Mouse (Mus musculus): ENCODE data around the gene Gm20388. TPM values are rescaled to one million over a fixed set of nuclear protein-coding genes. Genes with fewer than 3 reads are reported as not detected.
A peak's percentile ranks its signal among the peaks of the same experiment; 100 is the strongest.

Gene Gm20388
- polyA plus RNA-seq, 1 experiment from 2014 or later: 5.5 TPM

DNA sequence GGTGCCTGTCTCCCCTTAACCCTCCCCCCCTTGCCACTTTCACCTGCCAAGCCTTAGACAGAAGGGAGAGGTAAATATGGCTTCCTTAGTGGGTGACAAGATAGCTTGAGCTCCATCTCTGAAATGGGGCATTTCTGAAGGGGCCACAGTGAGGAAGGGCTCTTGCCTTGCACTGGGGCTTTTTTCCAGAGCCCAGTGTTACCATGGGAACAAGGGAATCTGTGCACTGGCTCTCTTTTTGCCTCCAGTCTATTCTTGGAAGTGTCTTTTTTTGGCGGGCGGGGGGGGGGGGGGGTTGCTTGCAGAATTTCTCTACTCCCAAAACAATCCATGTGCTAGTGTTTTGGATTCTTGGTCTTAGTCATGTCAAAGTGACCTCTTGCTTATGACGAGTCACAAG, 2104.0 kb downstream of the Gm20388 start:
- H3K4me1 ChIP-seq: peaks cover 3% of the 10 kb centered on the region; the same call in 1 of the 2 replicates
- H3K9me3 ChIP-seq: no peaks in the 10 kb centered on the region
- 79% methylated on average over 3 of the region's 3 CpGs for WGBS
- DNase-seq (ENCODE audit: extremely low spot score, low spot score): no peak
- H3K27me3 ChIP-seq (ENCODE audit: poor library complexity, severe bottlenecking): no peaks in the 10 kb centered on the region
- H3K27ac ChIP-seq: no peak overlapping the region
- H3K36me3 ChIP-seq (replicated peaks): peaks cover 88% of the 10 kb centered on the region
- H3K4me3 ChIP-seq: no peak overlapping the region

DNA sequence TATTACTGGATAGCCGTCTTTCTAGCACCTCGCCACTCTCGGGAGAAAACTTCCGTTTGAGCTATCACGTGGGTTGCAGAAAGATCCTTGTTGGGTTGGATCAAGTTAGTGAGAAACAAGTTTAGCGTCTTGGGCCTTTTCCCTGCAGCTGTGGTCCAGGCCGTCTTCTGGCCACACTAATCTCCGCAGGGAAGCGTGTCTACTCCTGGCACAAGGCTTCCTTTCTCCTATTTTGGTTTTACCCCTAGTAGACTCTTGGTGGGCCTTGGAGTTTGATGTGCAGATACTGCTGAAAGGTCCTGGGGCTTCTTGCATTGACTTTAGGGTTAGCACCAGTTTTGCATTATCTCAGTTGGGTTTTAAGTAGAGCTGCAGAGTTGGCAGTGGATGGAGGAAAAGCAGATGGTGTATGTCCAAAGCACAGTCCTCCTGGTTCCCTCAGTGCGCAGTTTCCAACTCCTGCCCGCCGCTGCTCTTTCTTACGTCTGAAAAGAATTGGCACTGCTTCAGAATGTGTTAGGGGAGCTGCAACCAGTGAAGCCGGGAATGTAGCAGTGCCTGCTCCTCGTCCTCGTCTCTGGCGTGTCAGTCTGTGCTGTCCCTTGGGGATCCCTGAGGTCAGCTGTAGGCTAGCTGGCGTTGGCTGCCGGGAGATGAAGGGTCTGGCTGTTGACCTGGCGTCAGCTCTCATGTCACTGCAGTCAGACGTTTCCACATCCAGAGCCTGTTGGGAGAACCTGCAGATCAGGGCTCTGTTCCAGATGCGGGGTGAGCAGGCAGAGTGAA, 2107.6 kb downstream of the Gm20388 start:
- peaks cover 3% of the 10 kb centered on the region; the same call in 1 of the 2 replicates for H3K4me1 ChIP-seq
- H3K27me3 ChIP-seq (ENCODE audit: poor library complexity, severe bottlenecking): no peaks in the 10 kb centered on the region
- DNase-seq (ENCODE audit: extremely low spot score, low spot score): no peak
- WGBS: 91% methylated on average over 22 of the region's 22 CpGs
- peaks cover 85% of the 10 kb centered on the region for H3K36me3 ChIP-seq (replicated peaks)
- H3K27ac ChIP-seq: no peak overlapping the region
- no peak overlapping the region for H3K4me3 ChIP-seq
- H3K9me3 ChIP-seq: no peaks in the 10 kb centered on the region

DNA sequence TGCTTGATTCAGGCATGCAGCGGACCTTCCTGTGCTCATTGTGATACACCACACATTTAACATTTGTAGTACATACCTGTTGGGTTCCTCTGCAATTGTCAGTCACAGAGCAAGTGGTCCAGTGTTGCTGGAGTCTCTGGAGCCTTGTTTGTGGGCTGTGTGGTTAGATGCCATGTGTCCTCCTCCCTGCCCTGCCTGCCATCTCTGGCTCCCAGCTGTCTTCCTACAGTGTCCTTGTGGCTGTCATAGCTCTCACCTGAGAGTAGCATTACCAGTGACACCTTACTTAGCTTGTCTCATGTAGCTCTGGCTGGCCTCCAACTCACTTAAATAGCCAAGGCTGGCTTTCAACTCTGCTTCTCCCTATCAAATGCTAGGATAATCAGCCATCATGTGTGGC, 2108.5 kb downstream of the Gm20388 start:
- Histone ChIP-seq H3K27me3 (ENCODE audit: poor library complexity, severe bottlenecking) (no peaks in the 10 kb centered on the region), H3K4me1 (peaks cover 3% of the 10 kb centered on the region; the same call in 1 of the 2 replicates), H3K4me3 (no peak overlapping the region), H3K27ac (no peak overlapping the region), H3K36me3 (replicated peaks) (peaks cover 85% of the 10 kb centered on the region), H3K9me3 (no peaks in the 10 kb centered on the region)
- 94% methylated on average over 1 of the region's 1 CpGs for WGBS
- DNase-seq (ENCODE audit: extremely low spot score, low spot score): no peak

DNA sequence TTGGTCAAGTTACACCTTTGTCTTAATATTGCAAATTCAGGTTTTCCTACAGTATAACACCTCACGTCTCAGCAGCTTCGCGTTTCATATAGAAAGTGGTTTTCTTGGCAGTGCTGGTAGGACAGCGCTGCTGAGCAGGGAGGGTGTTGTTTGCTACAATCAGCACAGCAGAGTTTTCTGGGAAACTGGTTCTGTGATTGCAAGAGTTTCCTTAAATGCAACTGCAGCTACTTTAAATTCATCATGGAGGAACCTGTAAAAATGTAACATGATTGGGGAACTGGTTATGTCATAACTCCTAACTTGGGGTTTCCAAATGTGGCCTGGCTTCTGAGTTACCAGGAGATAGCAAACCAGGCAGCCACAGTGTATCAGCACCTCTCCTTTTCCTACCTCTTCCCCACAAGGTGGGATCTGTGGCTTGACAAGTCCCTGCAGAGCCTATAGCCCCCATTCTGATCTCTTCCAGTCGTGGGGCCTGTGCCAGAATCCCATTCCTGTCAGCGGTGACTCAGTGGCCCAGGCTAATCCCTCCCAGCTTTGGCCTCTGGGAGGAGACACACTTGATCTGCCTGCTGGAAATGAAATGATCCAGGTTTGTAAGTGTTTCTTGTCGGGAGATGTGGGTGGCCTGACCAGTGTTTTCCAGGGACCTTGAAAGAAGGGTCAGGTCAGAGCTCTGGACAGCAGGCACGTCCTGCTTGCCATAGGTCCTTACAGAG, 2109.6 kb downstream of the Gm20388 start:
- Histone ChIP-seq H3K27ac (0 out of 2 replicates have a peak overlapping the region, but pooled peaks have one; percentile 1), H3K4me3 (no peak overlapping the region), H3K9me3 (no peaks in the 10 kb centered on the region), H3K4me1 (no peaks in the 10 kb centered on the region), H3K36me3 (replicated peaks) (peaks cover 87% of the 10 kb centered on the region), H3K27me3 (ENCODE audit: poor library complexity, severe bottlenecking) (no peaks in the 10 kb centered on the region)
- DNase-seq (ENCODE audit: extremely low spot score, low spot score): no peak
- WGBS: 87% methylated on average over 8 of the region's 8 CpGs

DNA sequence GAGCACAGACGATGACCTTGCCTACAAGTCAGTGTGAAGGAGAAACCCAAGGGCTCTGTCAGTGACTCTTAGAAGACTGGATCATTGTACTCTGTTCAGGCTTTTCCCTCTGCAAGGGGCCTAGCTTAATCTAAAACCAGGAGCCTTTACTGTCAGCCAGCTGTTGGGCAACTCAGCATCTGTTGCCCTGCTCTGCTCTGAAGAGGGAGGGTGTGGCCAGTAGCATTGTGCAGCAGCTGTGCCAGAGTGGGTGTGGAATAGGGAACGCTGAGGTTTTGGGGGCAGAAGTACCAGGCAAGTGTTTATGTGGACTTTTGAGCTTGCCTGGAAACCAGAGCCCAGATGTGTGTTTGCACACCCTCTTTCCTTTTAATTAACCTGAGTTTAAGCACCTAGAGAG, 2111.1 kb downstream of the Gm20388 start:
- no peaks in the 10 kb centered on the region for H3K27me3 ChIP-seq (ENCODE audit: poor library complexity, severe bottlenecking)
- H3K27ac ChIP-seq: no peak overlapping the region
- DNase-seq (ENCODE audit: extremely low spot score, low spot score): no peak
- H3K4me1 ChIP-seq: no peaks in the 10 kb centered on the region
- no peak overlapping the region for H3K4me3 ChIP-seq
- peaks cover 94% of the 10 kb centered on the region for H3K36me3 ChIP-seq (replicated peaks)
- H3K9me3 ChIP-seq: no peaks in the 10 kb centered on the region
- WGBS: 95% methylated on average over 2 of the region's 2 CpGs

DNA sequence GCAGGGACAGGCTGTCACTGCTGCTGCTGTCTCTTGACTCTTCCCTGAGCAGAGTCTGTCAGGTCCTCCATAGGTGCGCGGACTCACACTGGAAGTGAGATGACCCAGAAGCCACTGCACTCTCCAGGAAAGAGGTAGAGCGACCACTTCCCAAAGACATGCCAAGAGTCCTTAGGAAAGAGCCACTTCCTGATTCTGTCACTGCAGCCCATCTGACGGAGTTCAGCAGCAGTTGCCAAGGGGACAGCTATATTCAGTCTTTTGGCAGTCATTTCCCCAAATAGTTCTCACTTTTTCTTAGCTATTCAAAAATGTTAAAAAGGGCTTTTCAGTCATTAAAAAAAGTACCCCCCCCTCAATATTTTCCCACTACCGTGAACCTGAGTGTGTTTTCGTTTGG, 2111.6 kb downstream of the Gm20388 start:
- H3K27ac ChIP-seq: no peak overlapping the region
- 88% methylated on average over 6 of the region's 6 CpGs for WGBS
- no peak for DNase-seq (ENCODE audit: extremely low spot score, low spot score)
- H3K27me3 ChIP-seq (ENCODE audit: poor library complexity, severe bottlenecking): no peaks in the 10 kb centered on the region
- H3K4me3 ChIP-seq: no peak overlapping the region
- H3K9me3 ChIP-seq: no peaks in the 10 kb centered on the region
- H3K4me1 ChIP-seq: no peaks in the 10 kb centered on the region
- H3K36me3 ChIP-seq (replicated peaks): peaks cover 94% of the 10 kb centered on the region

DNA sequence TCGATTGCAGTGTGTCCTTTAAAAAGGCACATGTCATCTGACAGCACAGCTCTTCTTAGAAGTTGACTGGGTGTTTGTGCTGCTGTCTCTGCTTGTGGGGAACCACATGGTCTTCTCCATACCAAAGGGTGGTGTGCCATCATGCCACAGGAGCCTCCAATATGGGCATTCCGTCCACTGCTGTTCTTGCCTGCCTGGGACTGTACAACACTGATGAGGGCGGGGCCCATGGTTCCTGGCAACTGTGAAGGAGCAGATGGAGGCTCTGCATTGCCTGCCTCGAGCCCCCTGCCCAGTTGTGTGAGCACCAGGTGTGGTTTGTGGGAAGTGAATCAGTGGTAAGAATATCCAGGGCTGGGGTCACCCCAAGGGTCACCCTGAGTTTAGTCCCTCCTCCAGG, 2112.1 kb downstream of the Gm20388 start:
- no peak for DNase-seq (ENCODE audit: extremely low spot score, low spot score)
- 86% methylated on average over 4 of the region's 4 CpGs for WGBS
- no peak overlapping the region for H3K4me3 ChIP-seq
- H3K9me3 ChIP-seq: no peaks in the 10 kb centered on the region
- no peaks in the 10 kb centered on the region for H3K27me3 ChIP-seq (ENCODE audit: poor library complexity, severe bottlenecking)
- no peak overlapping the region for H3K27ac ChIP-seq
- H3K4me1 ChIP-seq: no peaks in the 10 kb centered on the region
- peaks cover 90% of the 10 kb centered on the region for H3K36me3 ChIP-seq (replicated peaks)

DNA sequence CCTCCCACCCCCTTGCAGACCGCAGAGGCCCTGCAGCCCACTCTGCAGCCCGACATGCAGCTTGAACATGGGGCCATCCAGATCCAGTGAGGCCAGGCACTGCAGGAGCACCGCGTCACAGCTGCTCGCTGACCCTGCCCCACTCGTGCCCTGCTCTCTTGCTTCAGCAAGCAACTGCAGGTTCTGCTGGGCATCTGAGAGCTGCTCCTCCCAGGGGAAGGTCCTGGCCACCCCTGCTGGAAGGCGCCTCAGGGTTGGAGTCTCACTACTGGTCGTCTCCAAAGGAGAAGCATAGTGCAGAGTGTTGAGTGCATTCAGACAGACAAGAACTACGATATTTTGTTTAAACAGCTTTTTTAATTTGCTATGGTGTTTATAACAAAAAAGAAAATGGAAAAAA, 2114.9 kb downstream of the Gm20388 start:
- Histone ChIP-seq H3K27me3 (ENCODE audit: poor library complexity, severe bottlenecking) (no peaks in the 10 kb centered on the region), H3K9me3 (no peaks in the 10 kb centered on the region), H3K36me3 (replicated peaks) (peaks cover 63% of the 10 kb centered on the region), H3K4me1 (peaks cover 8% of the 10 kb centered on the region), H3K4me3 (no peak overlapping the region), H3K27ac (no peak overlapping the region)
- 89% methylated on average over 9 of the region's 9 CpGs for WGBS
- no peak for DNase-seq (ENCODE audit: extremely low spot score, low spot score)

DNA sequence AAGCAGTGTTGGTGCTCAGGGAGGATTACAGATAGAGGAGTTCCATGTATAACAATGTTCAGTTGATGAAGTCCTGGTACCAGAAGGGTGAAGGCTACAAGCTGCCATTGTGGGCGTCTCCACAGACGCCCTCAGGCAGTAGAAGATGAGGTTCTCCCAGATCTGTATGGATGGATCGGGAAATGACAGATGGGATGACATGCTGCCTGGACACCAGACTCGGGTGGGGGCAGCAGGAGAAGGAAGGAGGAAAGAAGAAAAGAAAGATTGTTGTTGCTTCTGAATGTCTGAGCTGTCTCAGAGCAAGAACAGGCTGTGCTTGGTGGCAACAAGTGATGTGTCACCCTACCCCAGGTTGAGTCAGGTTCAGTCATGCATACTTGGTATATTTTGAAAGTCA, 2117.5 kb downstream of the Gm20388 start:
- Histone ChIP-seq H3K4me3 (no peak overlapping the region), H3K9me3 (no peaks in the 10 kb centered on the region), H3K4me1 (peaks cover 21% of the 10 kb centered on the region), H3K27me3 (ENCODE audit: poor library complexity, severe bottlenecking) (no peaks in the 10 kb centered on the region), H3K36me3 (replicated peaks) (peaks cover 42% of the 10 kb centered on the region), H3K27ac (no peak overlapping the region)
- 88% methylated on average over 4 of the region's 4 CpGs for WGBS
- DNase-seq (ENCODE audit: extremely low spot score, low spot score): no peak

DNA sequence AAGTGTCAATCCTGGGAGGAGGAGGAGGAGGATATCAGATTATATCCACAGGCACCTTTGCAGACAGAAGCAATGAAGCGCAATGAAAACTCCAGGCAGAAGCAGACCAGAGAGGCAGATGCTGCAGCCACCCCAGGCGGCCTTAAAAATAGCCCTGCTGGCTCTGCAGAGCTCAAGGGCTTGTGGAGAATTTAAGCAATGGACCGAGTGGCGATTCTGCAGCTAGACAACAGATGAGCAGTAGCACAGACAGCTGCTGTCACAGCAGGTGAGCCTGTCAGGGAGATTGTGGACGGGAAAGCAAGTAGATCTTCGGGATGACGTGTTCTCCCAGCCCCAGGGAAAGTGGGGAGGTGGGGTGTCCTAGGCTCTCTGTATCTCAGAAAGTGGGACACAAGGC, 2120.3 kb downstream of the Gm20388 start:
- peak overlapping the region; percentile 22; the same call in 1 of the 2 replicates for H3K27ac ChIP-seq
- 47% methylated on average over 7 of the region's 7 CpGs for WGBS
- H3K36me3 ChIP-seq (replicated peaks): peaks cover 14% of the 10 kb centered on the region
- no peak overlapping the region for H3K4me3 ChIP-seq
- no peak for DNase-seq (ENCODE audit: extremely low spot score, low spot score)
- peaks cover 24% of the 10 kb centered on the region for H3K4me1 ChIP-seq
- H3K27me3 ChIP-seq (ENCODE audit: poor library complexity, severe bottlenecking): no peaks in the 10 kb centered on the region
- no peaks in the 10 kb centered on the region for H3K9me3 ChIP-seq

DNA sequence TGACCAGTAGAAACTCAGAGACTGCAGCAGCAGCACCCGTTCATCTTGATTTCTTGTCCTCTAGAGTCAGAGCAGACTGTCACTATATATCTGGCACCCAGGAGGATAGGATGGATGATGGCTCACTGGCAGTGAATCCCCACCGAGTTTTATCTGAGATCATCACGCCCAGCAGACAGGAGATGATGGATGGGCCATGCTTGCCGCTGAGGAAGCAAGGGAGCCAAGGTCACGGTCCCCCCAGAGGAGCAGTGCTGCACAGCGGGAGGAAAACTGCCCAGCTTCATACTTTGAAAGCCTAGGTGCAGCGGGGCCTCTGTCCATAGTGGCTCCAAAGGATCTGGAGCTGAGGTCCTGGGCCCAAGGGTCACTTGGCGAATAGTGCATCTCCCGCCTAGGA, 2122.1 kb downstream of the Gm20388 start:
- DNase-seq (ENCODE audit: extremely low spot score, low spot score): no peak
- Histone ChIP-seq H3K36me3 (replicated peaks) (no peaks in the 10 kb centered on the region), H3K9me3 (no peaks in the 10 kb centered on the region), H3K4me3 (no peak overlapping the region), H3K27ac (no peak overlapping the region), H3K27me3 (ENCODE audit: poor library complexity, severe bottlenecking) (no peaks in the 10 kb centered on the region), H3K4me1 (peaks cover 29% of the 10 kb centered on the region)
- 87% methylated on average over 9 of the region's 9 CpGs for WGBS

DNA sequence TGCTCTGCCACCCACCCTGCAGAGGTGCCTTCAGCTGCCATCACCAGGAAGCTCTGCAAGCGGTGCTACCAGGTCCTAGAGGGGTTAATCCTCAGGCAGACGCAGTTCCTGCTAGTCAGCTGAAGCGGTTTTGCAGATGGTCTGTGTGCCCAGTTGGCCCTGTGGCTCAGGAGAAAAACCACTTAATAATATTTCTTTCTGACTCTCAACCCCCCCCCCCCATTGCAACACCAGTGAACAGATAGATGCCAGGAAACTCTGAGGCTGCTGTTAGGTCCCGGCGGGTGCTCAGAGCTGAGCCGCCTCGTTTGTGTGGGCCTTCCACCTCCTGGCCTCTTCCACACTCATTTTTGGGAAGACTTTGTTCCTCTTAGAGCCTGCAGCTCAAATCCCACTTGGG, 2124.9 kb downstream of the Gm20388 start:
- no peak for DNase-seq (ENCODE audit: extremely low spot score, low spot score)
- H3K27me3 ChIP-seq (ENCODE audit: poor library complexity, severe bottlenecking): no peaks in the 10 kb centered on the region
- H3K4me3 ChIP-seq: no peak overlapping the region
- no peaks in the 10 kb centered on the region for H3K36me3 ChIP-seq (replicated peaks)
- peaks cover 21% of the 10 kb centered on the region for H3K4me1 ChIP-seq
- WGBS: 81% methylated on average over 7 of the region's 7 CpGs
- 0 out of 2 replicates have a peak overlapping the region, but pooled peaks have one; percentile 8 for H3K27ac ChIP-seq
- H3K9me3 ChIP-seq: no peaks in the 10 kb centered on the region

DNA sequence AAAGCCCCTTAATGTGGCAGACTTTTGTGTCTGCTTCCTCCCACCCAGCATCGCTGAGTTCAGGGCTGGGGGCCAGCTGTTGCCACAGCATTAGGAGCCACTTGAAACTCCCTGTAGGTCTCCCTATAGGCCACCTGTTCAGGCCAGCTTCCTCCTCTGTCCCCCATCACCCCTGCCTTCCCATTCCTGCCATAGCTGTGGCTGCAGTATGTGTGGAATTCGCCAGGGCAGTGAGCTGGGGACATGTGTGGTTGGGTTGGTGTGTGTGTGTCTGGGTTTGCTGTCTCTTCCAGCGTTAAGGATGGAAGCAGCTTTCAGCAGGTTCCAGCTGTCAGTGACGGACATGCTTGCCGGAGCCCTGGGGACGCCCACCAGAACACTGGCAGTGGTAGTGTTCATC, 2125.7 kb downstream of the Gm20388 start:
- H3K27me3 ChIP-seq (ENCODE audit: poor library complexity, severe bottlenecking): no peaks in the 10 kb centered on the region
- no peak for DNase-seq (ENCODE audit: extremely low spot score, low spot score)
- H3K4me1 ChIP-seq: peaks cover 13% of the 10 kb centered on the region; the same call in 1 of the 2 replicates
- no peaks in the 10 kb centered on the region for H3K9me3 ChIP-seq
- WGBS: 88% methylated on average over 6 of the region's 6 CpGs
- no peaks in the 10 kb centered on the region for H3K36me3 ChIP-seq (replicated peaks)
- H3K27ac ChIP-seq: no peak overlapping the region
- no peak overlapping the region for H3K4me3 ChIP-seq
